Mouse (Mus musculus) forebrain, postnatal 0 days (tissue): ENCODE results near the gene Dyrk1a. TPM values are rescaled to one million over a fixed set of nuclear protein-coding genes. Genes with fewer than 3 reads are reported as not detected.

ENCODE experiments used
- ATAC-seq: fragments of 200-750 bp; cut with Nextera tagmentation; 2 replicates; pipeline ENCODE4 v1.8.0; 2017; ENCODE audit warnings: mild to moderate bottlenecking, moderate library complexity
- DNase-seq: peaks from one replicate; pipeline ENCODE4 v3.0.0-alpha.2; 2015
- H3K27ac ChIP-seq: fragments of 300-500 bp; sonication (generic); 2 replicates; pipeline ENCODE4 v1.5.1; 2014; ENCODE audit warnings: low read depth, mild to moderate bottlenecking, antibody characterized with exemption, low read length, moderate library complexity, mixed read lengths
- H3K27me3 ChIP-seq: fragments of 300-500 bp; sonication (generic); 2 replicates; pipeline ENCODE4 v1.6.1; 2014; ENCODE audit warnings: mild to moderate bottlenecking, low read length, mixed read lengths; ENCODE audit not compliant: insufficient read depth
- H3K36me3 ChIP-seq: fragments of 300-500 bp; sonication (generic); 2 replicates; pipeline ENCODE4 v1.6.1; 2014; ENCODE audit warnings: mild to moderate bottlenecking, moderate library complexity; ENCODE audit not compliant: insufficient read depth
- H3K4me1 ChIP-seq: fragments of 300-500 bp; sonication (generic); 2 replicates; pipeline ENCODE4 v1.6.1; 2014; ENCODE audit warnings: antibody characterized with exemption; ENCODE audit not compliant: insufficient read depth
- H3K4me2 ChIP-seq: fragments of 300-500 bp; sonication (generic); 2 replicates; pipeline ENCODE4 v1.6.1; 2014; ENCODE audit warnings: low read depth, mild to moderate bottlenecking, moderate library complexity
- H3K4me3 ChIP-seq: fragments of 300-500 bp; sonication (generic); 2 replicates; pipeline ENCODE4 v1.5.1; 2014; ENCODE audit warnings: low read depth, low read length, mixed read lengths
- H3K9ac ChIP-seq: fragments of 300-500 bp; sonication (generic); 2 replicates; pipeline ENCODE4 v1.6.1; 2014; ENCODE audit warnings: mild to moderate bottlenecking
- H3K9me3 ChIP-seq: fragments of 300-500 bp; sonication (generic); 2 replicates; pipeline ENCODE4 v1.6.1; 2016; ENCODE audit warnings: low read length
- CTCF ChIP-seq: sonication (generic); IDR thresholded peaks from 2 replicates; pipeline ENCODE4 v1.5.1; 2016; ENCODE audit warnings: antibody characterized with exemption, control low read depth, low read depth
- WGBS: fragments of 180-500 bp; shearing (Covaris S2); extraction: QIAGEN DNeasy Blood & Tissue Kit; methylation state at CpG from one replicate; pipeline ENCODE4 v1.1.7; 2014; 5-methylcytosine and 5-hydroxymethylcytosine counted together
- polyA plus RNA-seq: library from polyadenylated mRNA; unstranded; fragments of >200 nt; fragmentation: Nextera tagmentation; extraction: Ambion mirVana; gene quantifications from 2 replicates; pipeline ENCODE4 v1.2.1, GENCODE M21; 2015
- total RNA-seq: library from RNA; depleted of rRNA; stranded (reverse); fragments of >200 nt; gene quantifications from 2 replicates; pipeline ENCODE4 v1.2.3, GENCODE M21; 2014

Dyrk1a gene
- total and polyA plus RNA-seq, 2 experiments from 2014 or later = 13.5 to 101 TPM

DNA sequence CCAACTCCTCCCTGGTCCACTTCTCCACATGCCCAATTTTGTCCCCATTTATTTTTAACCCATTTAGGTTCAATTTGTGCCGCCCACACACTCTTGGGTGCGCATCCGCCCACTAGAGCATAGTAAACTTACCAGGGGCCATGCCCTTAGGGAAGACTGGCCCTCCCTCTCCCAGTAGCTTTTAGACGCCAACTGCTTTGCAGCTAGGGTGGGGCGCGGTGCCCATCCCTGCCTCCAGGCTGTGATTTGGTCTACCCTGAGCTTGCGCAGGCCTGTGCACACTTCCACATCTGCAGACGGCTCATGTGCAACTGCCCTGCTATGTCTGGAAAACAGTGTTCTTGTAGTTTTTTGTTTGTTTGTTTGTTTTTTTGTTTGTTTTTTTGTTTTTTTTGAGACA, 26.9 kb upstream of the Dyrk1a start:
- H3K4me1 ChIP-seq = no peaks in the 10 kb centered on the region
- H3K27ac ChIP-seq = no peak overlapping the region
- no peaks in the 10 kb centered on the region for H3K9me3 ChIP-seq
- DNase-seq = no peak
- no peak for TF ChIP-seq CTCF
- H3K27me3 ChIP-seq = no peaks in the 10 kb centered on the region
- no peak overlapping the region for H3K4me3 ChIP-seq
- no peak overlapping the region for H3K4me2 ChIP-seq
- ATAC-seq = no peak
- WGBS = 93% methylated on average over 8 of the region's 8 CpGs
- H3K9ac ChIP-seq = no peak overlapping the region
- no peaks in the 10 kb centered on the region for H3K36me3 ChIP-seq

DNA sequence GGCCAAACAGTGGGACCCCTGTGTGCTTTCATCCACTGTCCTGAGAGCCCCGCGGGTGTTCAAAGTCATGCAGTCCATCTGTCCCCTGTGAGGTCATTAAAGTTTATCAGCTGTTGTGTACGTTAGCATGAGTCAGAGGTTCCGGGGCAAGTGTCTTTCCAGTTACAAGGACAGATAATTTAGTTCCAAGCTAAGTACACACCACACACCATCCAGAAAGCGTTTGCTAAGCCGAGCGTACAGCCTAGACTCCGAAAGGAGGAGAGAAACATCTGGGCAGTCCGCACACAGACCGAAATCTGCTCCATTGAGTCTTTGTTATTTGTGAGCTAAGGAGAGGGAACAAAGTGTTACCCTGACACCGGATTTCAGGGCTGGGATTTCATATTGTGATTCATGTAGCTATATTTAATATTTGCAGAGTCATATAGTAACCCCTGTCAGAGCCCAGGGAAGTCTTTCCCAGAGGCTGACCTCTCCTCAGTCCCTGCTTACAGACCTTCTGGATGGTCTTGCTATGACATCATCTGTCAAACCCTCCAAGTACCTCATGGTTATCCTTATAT, 25.2 kb upstream of the Dyrk1a start:
- Histone ChIP-seq H3K27me3 (no peaks in the 10 kb centered on the region), H3K4me3 (no peak overlapping the region), H3K9me3 (no peaks in the 10 kb centered on the region), H3K4me1 (no peaks in the 10 kb centered on the region), H3K4me2 (no peak overlapping the region), H3K36me3 (no peaks in the 10 kb centered on the region), H3K27ac (no peak overlapping the region), H3K9ac (no peak overlapping the region)
- no peak for DNase-seq
- no peak for TF ChIP-seq CTCF
- 70% methylated on average over 11 of the region's 11 CpGs for WGBS
- ATAC-seq = no peak

DNA sequence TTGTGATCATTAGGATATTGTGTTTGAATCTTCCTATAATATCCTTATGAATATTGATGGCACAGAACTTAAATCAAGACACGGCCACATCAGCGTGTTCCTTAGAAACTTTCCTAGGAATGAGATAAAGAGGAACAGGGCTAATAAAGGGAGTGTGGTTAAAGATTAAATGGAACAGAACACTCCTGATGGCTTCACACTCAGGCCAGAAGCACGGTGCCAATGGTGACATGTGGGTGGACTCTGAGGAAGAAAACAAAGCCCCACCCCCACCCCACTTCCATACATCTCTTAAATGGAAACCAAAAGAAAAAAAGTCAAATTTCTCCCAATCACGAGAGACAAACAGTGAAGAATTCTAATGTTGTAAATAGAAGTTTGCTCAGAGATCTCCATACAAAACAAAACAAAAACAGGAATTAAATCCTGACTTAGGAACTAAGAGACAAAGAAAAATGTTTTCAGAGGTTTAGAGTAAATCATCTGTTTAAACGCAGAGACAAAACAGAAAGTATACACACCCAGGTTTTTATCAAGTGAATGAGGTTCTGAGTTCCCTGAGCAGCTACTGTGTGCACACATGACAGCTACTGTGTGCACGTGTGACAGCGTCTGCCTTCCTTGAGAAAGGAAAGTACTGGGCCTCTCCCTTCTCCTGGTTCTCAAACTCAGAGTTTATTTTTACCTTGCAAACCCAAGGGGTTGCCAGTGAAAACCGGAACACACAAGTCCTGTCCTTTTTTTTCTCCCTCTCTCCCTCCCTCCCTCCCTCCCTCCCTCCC, 23.8 kb upstream of the Dyrk1a start:
- DNase-seq (no peak), ATAC-seq (no peak)
- no peaks in the 10 kb centered on the region for H3K4me1 ChIP-seq
- no peak overlapping the region for H3K4me2 ChIP-seq
- no peak for TF ChIP-seq CTCF
- 60% methylated on average over 8 of the region's 8 CpGs for WGBS
- H3K36me3 ChIP-seq = no peaks in the 10 kb centered on the region
- no peak overlapping the region for H3K27ac ChIP-seq
- no peaks in the 10 kb centered on the region for H3K9me3 ChIP-seq
- H3K9ac ChIP-seq = no peak overlapping the region
- H3K27me3 ChIP-seq = no peaks in the 10 kb centered on the region
- no peak overlapping the region for H3K4me3 ChIP-seq

DNA sequence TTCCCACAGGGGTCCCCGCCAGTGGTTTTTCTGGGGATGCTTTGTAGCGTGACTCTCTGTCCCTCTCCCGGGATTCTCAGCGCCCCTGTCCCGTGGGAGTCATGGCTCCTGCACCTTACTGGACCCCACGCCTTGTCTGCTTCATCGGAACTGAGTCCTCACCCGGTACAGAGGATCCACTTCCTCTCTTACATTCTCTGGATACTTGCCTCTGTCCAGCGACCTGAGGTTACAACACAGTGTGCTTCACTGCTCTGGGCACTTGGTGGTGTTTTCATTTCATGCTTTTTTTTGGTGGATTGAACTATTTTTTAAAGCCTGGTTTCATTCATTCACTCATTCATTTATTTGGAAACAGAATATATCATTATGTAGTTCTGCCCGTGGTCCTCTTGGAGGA, 20.0 kb upstream of the Dyrk1a start:
- Histone ChIP-seq H3K4me2 (no peak overlapping the region), H3K36me3 (no peaks in the 10 kb centered on the region), H3K4me1 (no peaks in the 10 kb centered on the region), H3K4me3 (no peak overlapping the region), H3K9ac (no peak overlapping the region), H3K27me3 (no peaks in the 10 kb centered on the region), H3K27ac (no peak overlapping the region), H3K9me3 (no peaks in the 10 kb centered on the region)
- 84% methylated on average over 10 of the region's 10 CpGs for WGBS
- ATAC-seq = no peak
- no peak for TF ChIP-seq CTCF
- DNase-seq = no peak

DNA sequence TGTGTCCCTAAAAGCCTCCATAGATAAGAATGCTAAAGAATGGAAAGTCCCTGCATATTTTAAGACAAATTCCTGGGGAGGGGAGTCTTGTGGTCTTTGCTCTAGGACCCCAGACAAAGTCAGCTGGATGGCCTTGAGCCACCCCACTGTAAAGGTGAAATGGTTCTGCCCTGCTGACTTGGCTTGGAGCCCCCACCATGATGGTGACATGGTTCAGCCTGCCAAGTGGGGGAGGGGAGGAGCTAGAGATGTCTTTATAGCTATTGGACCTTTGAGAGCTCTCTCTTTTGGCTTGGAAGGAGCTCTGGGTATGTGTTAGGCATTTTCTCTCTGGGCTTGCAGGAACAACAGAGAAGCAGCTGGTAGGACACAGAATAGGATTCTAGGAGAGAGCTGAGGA, 17.9 kb upstream of the Dyrk1a start:
- Histone ChIP-seq H3K27ac (no peak overlapping the region), H3K9ac (no peak overlapping the region), H3K4me2 (no peak overlapping the region), H3K36me3 (no peaks in the 10 kb centered on the region), H3K4me3 (no peak overlapping the region), H3K27me3 (no peaks in the 10 kb centered on the region), H3K9me3 (no peaks in the 10 kb centered on the region), H3K4me1 (no peaks in the 10 kb centered on the region)
- TF ChIP-seq CTCF = no peak
- DNase-seq (no peak), ATAC-seq (no peak)

DNA sequence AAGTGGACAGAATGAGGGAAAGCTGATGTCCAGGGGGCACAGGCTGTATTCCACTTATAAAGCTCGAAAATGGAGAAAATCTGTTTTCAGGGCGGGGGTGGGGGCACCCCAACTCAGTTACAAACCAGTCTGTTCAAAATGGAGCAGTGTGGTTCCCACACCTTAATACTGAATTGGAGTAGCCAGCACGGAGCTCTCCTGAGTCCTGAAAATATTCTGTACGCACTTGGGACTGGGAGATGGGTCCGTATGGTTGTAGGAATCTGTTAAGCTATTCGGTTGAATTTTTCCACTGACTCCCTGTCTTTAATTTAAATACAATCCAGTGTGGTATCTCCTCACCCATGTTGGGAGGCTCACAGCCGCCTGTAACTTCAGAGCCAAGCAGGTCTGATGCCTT, 14.5 kb upstream of the Dyrk1a start:
- DNase-seq (no peak), ATAC-seq (no peak)
- no peaks in the 10 kb centered on the region for H3K4me1 ChIP-seq
- no peaks in the 10 kb centered on the region for H3K36me3 ChIP-seq
- no peak overlapping the region for H3K4me3 ChIP-seq
- 89% methylated on average over 7 of the region's 7 CpGs for WGBS
- H3K9ac ChIP-seq = no peak overlapping the region
- no peaks in the 10 kb centered on the region for H3K27me3 ChIP-seq
- H3K4me2 ChIP-seq = no peak overlapping the region
- H3K27ac ChIP-seq = no peak overlapping the region
- no peak for TF ChIP-seq CTCF
- no peaks in the 10 kb centered on the region for H3K9me3 ChIP-seq

DNA sequence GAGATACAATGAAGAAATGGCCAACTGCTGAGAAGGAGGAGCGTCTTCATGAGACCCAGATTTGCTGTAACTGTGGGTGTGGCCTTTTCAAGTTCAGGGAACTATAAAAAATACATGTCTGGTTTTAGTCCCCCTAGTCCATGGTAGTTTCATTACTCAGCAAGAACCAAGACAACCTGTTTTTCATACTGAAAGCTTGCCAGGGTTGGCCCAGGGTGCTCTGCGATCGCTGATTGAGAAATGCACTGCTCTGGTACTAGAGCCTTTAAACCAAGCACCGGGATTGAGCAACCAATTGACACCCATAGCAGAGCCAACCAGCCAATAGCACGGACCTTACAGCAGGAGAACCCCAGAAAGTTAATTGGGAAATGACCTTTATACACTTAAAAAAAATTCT, 13.6 kb upstream of the Dyrk1a start:
- no peak for ATAC-seq
- H3K27me3 ChIP-seq = no peaks in the 10 kb centered on the region
- no peaks in the 10 kb centered on the region for H3K36me3 ChIP-seq
- H3K4me2 ChIP-seq = no peak overlapping the region
- no peak overlapping the region for H3K9ac ChIP-seq
- H3K4me3 ChIP-seq = no peak overlapping the region
- H3K4me1 ChIP-seq = no peaks in the 10 kb centered on the region
- TF ChIP-seq CTCF = no peak
- 80% methylated on average over 5 of the region's 5 CpGs for WGBS
- no peak overlapping the region for H3K27ac ChIP-seq
- no peak for DNase-seq
- no peaks in the 10 kb centered on the region for H3K9me3 ChIP-seq
